Mouse (Mus musculus) neural tube, embryonic 12.5 days (tissue): ENCODE data around the gene Pou6f2. TPM values are rescaled to one million over a fixed set of nuclear protein-coding genes. Genes with fewer than 3 reads are reported as not detected.

Experiments
- ATAC-seq: fragments of 200-750 bp; cut with Nextera tagmentation; 2 replicates; pipeline ENCODE4 v1.8.0; 2017; ENCODE audit warnings: low read depth, mild to moderate bottlenecking, moderate TSS enrichment, moderate library complexity; ENCODE audit not compliant: low FRiP score
- H3K27ac ChIP-seq: fragments of 300-500 bp; sonication (generic); 2 replicates; pipeline ENCODE4 v1.5.1; 2016
- H3K27me3 ChIP-seq: fragments of 300-500 bp; sonication (generic); replicated peaks from 2 replicates; pipeline ENCODE4 v1.6.1; 2016; ENCODE audit warnings: mild to moderate bottlenecking
- H3K36me3 ChIP-seq: fragments of 300-500 bp; sonication (generic); 2 replicates; pipeline ENCODE4 v1.6.1; 2016; ENCODE audit warnings: mild to moderate bottlenecking
- H3K4me1 ChIP-seq: fragments of 300-500 bp; sonication (generic); 2 replicates; pipeline ENCODE4 v1.6.1; 2016
- H3K4me2 ChIP-seq: fragments of 300-500 bp; sonication (generic); replicated peaks from 2 replicates; pipeline ENCODE4 v1.6.1; 2016; ENCODE audit warnings: mild to moderate bottlenecking
- H3K4me3 ChIP-seq: fragments of 300-500 bp; sonication (generic); 2 replicates; pipeline ENCODE4 v1.5.1; 2016
- H3K9ac ChIP-seq: fragments of 300-500 bp; sonication (generic); 2 replicates; pipeline ENCODE4 v1.6.1; 2016; ENCODE audit warnings: mild to moderate bottlenecking
- H3K9me3 ChIP-seq: fragments of 300-500 bp; sonication (generic); 2 replicates; pipeline ENCODE4 v1.6.1; 2016; ENCODE audit warnings: mild to moderate bottlenecking
- WGBS: fragments of 180-500 bp; shearing (Covaris S2); methylation state at CpG from one replicate; pipeline ENCODE4 v1.1.7; 2016; 5-methylcytosine and 5-hydroxymethylcytosine counted together
- polyA plus RNA-seq: library from polyadenylated mRNA; unstranded; fragments of >200 nt; fragmentation: Nextera tagmentation; extraction: Ambion mirVana; gene quantifications from 2 replicates; pipeline ENCODE4 v1.2.1, GENCODE M21; 2016

Pou6f2 gene
- polyA plus RNA-seq, 1 experiment from 2014 or later: 7.3 TPM

DNA sequence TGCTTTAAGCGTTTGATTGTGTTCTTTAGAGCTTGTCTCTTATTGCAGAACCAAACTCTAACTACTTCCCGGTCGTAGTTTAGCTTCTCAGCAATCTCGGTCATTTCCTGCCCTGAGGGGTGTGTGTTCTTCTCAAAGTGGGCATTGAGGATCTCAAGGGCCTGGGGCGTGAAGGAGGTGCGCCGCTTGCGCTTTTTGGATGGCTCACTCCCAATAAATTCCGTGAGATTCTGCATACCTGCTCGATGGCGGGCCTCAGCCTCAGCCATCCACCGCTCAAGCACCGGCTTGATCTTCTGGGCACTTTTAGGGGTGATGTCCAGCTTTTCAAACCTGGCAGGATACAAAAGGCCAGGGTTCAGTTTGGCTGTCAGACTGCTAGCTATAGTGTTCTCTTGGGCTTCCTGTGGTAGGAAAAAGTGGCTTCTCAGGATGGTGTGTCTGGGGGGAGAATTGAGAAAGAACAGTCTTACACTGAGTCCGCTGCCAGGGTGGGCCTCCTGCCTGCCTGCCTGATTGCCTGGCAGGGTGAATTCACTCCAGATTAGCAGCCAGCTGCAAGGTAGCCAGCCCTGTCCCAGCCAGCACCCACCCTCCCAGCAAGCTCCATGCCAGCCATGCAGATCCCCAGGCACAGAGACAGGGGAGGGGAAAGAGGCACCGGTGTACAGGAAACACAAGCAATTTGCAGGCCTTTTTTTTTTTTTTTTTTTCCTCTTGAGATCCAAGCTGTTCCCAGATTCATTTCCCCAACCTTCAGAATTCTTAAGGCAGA lies 272.1 kb downstream of the Pou6f2 start:
- Histone ChIP-seq H3K27me3 (no peaks in the 10 kb centered on the region), H3K9ac (no peak overlapping the region), H3K9me3 (no peaks in the 10 kb centered on the region), H3K27ac (no peak overlapping the region), H3K4me3 (no peak overlapping the region), H3K4me1 (peaks cover 11% of the 10 kb centered on the region), H3K4me2 (no peak overlapping the region), H3K36me3 (no peaks in the 10 kb centered on the region)
- WGBS: 63% methylated on average over 15 of the region's 15 CpGs
- no peak for ATAC-seq

DNA sequence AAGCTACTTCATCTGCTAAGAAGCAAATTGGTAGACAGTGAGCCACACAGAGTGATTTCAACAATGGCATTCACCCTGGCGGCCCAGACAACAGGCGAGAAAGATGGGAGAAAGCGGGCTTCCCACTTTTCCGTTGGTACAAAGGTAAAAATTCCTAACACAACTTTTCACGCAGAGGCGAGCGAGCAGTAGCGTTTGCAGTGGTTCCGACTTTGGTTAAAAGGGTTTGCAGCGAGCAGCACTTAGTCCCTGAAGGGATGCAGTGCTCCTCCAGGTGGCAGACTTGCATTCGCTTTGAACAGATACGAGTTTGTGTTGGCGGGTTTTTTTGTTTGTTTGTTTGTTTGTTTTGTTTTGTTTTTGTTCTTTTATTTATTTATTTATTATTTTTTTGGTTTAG lies 273.1 kb downstream of the Pou6f2 start:
- no peaks in the 10 kb centered on the region for H3K9me3 ChIP-seq
- no peak for ATAC-seq
- no peak overlapping the region for H3K27ac ChIP-seq
- no peaks in the 10 kb centered on the region for H3K36me3 ChIP-seq
- H3K27me3 ChIP-seq: no peaks in the 10 kb centered on the region
- peak overlapping the region; percentile 20; the same call in 1 of the 2 replicates for H3K4me2 ChIP-seq
- H3K4me3 ChIP-seq: no peak overlapping the region
- 34% methylated on average over 13 of the region's 13 CpGs for WGBS
- 0 out of 2 replicates have a peak, but pooled peaks cover 2% of the 10 kb centered on the region for H3K4me1 ChIP-seq
- no peak overlapping the region for H3K9ac ChIP-seq

DNA sequence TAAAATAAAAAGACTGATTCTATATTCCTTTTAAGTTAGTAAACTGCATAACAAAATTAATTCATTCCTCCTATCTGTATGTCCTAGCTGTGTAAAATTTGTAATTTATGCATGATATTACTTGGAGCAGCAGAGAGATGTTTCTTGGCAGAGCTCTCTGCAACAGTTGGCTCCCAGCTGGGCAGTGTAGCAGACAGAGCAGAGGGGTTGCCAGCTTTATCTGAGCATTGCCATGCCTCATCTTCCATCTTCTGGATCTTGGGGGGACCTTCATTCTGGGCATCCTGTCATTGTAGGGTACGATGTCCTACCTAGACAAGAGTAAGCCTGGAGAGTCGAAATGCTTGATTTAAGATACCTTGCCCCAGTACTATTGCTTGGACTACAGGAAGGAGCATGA lies 277.1 kb downstream of the Pou6f2 start:
- H3K9me3 ChIP-seq: no peaks in the 10 kb centered on the region
- H3K36me3 ChIP-seq: no peaks in the 10 kb centered on the region
- H3K4me1 ChIP-seq: no peaks in the 10 kb centered on the region
- H3K4me3 ChIP-seq: no peak overlapping the region
- H3K27me3 ChIP-seq: no peaks in the 10 kb centered on the region
- WGBS: 80% methylated on average over 2 of the region's 2 CpGs
- no peak overlapping the region for H3K27ac ChIP-seq
- no peak for ATAC-seq
- no peak overlapping the region for H3K9ac ChIP-seq
- no peak overlapping the region for H3K4me2 ChIP-seq

DNA sequence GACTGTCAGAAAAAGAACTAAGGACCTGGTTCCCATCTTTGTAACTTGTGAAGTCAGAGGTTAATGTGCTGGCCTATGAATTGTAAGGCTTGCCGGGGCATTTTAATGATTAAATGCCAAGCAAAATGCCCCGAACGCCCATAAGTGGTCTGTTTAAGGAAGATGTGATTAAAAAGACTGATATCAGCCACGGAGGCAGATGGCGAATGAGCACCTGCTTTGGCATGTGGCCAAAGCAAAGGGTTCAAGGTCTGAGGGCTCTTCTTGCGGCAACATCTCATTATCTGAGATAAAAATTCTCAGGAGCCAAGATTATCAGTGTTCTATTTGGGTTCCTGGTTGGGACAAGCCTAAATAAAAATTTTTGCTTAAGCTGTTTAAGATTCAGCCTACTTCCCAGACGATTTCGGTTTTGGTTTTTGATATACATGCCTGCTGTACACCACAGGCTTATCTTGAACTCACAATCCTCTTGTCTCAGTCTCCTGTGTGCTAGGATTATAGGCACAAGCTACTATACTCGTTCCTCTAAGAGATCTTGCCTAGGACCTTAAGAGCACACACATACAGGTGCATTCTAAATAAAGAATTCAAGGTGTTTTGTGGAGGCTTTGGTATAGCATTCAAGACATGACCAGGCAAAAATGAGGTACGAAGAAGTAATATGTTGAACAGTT lies 315.9 kb downstream of the Pou6f2 start:
- H3K27ac ChIP-seq: no peak overlapping the region
- WGBS: 85% methylated on average over 10 of the region's 10 CpGs
- no peaks in the 10 kb centered on the region for H3K36me3 ChIP-seq
- no peaks in the 10 kb centered on the region for H3K27me3 ChIP-seq
- ATAC-seq: no peak
- H3K9ac ChIP-seq: no peak overlapping the region
- H3K4me2 ChIP-seq: no peak overlapping the region
- H3K9me3 ChIP-seq: no peaks in the 10 kb centered on the region
- no peak overlapping the region for H3K4me3 ChIP-seq
- H3K4me1 ChIP-seq: no peaks in the 10 kb centered on the region
